Mouse (Mus musculus) MEL (cell line): Measurements from ENCODE around the gene Hamp2. TPM values are rescaled to one million over a fixed set of nuclear protein-coding genes. Genes with fewer than 3 reads are reported as not detected.

Experiments used
- DNase-seq: peaks from one replicate; pipeline ENCODE4 v3.0.0; 2011; ENCODE audit warnings: low read depth, low spot score
- H3K27ac ChIP-seq: 2 replicates; pipeline ENCODE4 v1.5.1; 2012; ENCODE audit warnings: low read depth, mild to moderate bottlenecking, control low read depth, low read length, moderate library complexity; ENCODE audit not compliant: control insufficient read depth
- H3K27me3 ChIP-seq, 2 experiments: fragments of 150-350 bp in 1 of 2; sonication (generic) in 1 of 2; 2 replicates each; pipeline ENCODE4 v1.6.1; 2012; ENCODE audit warnings: low read length in 2 of 2, mild to moderate bottlenecking in 2 of 2, improper control_type of control experiment in 1 of 2, moderate library complexity in 1 of 2; ENCODE audit not compliant: insufficient read depth in 2 of 2, control insufficient read depth in 1 of 2
- H3K36me3 ChIP-seq, 2 experiments: 2 replicates each; pipeline ENCODE4 v1.6.1; 2012 to 2014; ENCODE audit warnings: low read length in 2 of 2, improper control_type of control experiment in 1 of 2, inconsistent platforms in 1 of 2, mild to moderate bottlenecking in 1 of 2; ENCODE audit not compliant: insufficient read depth in 2 of 2, control insufficient read depth in 1 of 2
- H3K4me1 ChIP-seq, 2 experiments: fragments of 150-350 bp in 1 of 2; sonication (generic) in 1 of 2; 2 replicates each; pipeline ENCODE4 v1.6.1; 2012; ENCODE audit warnings: low read length in 2 of 2, improper control_type of control experiment in 1 of 2, mild to moderate bottlenecking in 1 of 2; ENCODE audit not compliant: insufficient read depth in 2 of 2, control insufficient read depth in 1 of 2
- H3K4me3 ChIP-seq, 2 experiments: fragments of 150-350 bp in 1 of 2; sonication (generic) in 1 of 2; 2 replicates each; pipeline ENCODE4 v1.5.1; 2012; ENCODE audit warnings: low read depth in 2 of 2, low read length in 2 of 2, mild to moderate bottlenecking in 2 of 2, moderate library complexity in 2 of 2, control low read depth in 1 of 2, improper control_type of control experiment in 1 of 2; ENCODE audit not compliant: control insufficient read depth in 1 of 2, insufficient read depth in 1 of 2
- H3K79me2 ChIP-seq: 2 replicates; pipeline ENCODE4 v1.6.1; 2012; ENCODE audit warnings: mild to moderate bottlenecking, low read length, moderate library complexity; ENCODE audit not compliant: control insufficient read depth, poor library complexity, insufficient read depth
- H3K9ac ChIP-seq: 2 replicates; pipeline ENCODE4 v1.6.1; 2012; ENCODE audit warnings: low read depth, mild to moderate bottlenecking, control low read depth, low read length, moderate library complexity; ENCODE audit not compliant: control insufficient read depth, poor library complexity, severe bottlenecking
- H3K9me3 ChIP-seq: fragments of 150-350 bp; sonication (generic); replicated peaks from 2 replicates; pipeline ENCODE4 v1.6.1; 2012; ENCODE audit warnings: mild to moderate bottlenecking, low read length, improper control_type of control experiment, moderate library complexity; ENCODE audit not compliant: insufficient read depth
- BHLHE40 ChIP-seq: IDR thresholded peaks from 2 replicates; pipeline ENCODE4 v1.6.1; 2012; ENCODE audit warnings: low read depth, mild to moderate bottlenecking, inconsistent platforms, low read length, improper control_type of control experiment, borderline replicate concordance
- CTCF ChIP-seq, 3 experiments: IDR thresholded peaks in 2 of 3; conservative IDR thresholded peaks in 1 of 3; 2 replicates each; pipeline ENCODE4 v1.5.1; 2011 to 2012; ENCODE audit warnings: low read length in 3 of 3, low read depth in 2 of 3, mild to moderate bottlenecking in 2 of 3, improper control_type of control experiment in 1 of 3, inconsistent platforms in 1 of 3, mixed read lengths in 1 of 3, moderate library complexity in 1 of 3; ENCODE audit not compliant: control insufficient read depth in 1 of 3, insufficient read depth in 1 of 3, poor library complexity in 1 of 3, severe bottlenecking in 1 of 3
- E2F4 ChIP-seq: IDR thresholded peaks from 2 replicates; pipeline ENCODE4 v1.6.1; 2011; ENCODE audit warnings: low read depth, low read length, improper control_type of control experiment, borderline replicate concordance
- ELF1 ChIP-seq: IDR thresholded peaks from 2 replicates; pipeline ENCODE4 v1.6.1; 2014; ENCODE audit warnings: low read depth, mild to moderate bottlenecking, inconsistent platforms, low read length, improper control_type of control experiment, moderate library complexity
- EP300 ChIP-seq, 2 experiments: IDR thresholded peaks; 2 replicates each; pipeline ENCODE4 v1.6.1; 2011; ENCODE audit warnings: improper control_type of control experiment in 2 of 2, low read length in 2 of 2, low read depth in 1 of 2, mild to moderate bottlenecking in 1 of 2
- HCFC1 ChIP-seq: IDR thresholded peaks from 2 replicates; pipeline ENCODE4 v1.6.1; 2012; ENCODE audit warnings: low read depth, mild to moderate bottlenecking, inconsistent platforms, low read length, improper control_type of control experiment, moderate library complexity
- JUND ChIP-seq: IDR thresholded peaks from 2 replicates; pipeline ENCODE4 v1.6.1; 2011; ENCODE audit warnings: low read depth, mild to moderate bottlenecking, improper control_type of control experiment, low read length
- MYB ChIP-seq: IDR thresholded peaks from 2 replicates; pipeline ENCODE4 v1.6.1; 2011; ENCODE audit warnings: mild to moderate bottlenecking, low read depth, low read length, improper control_type of control experiment
- MYC ChIP-seq: IDR thresholded peaks from 2 replicates; pipeline ENCODE4 v1.6.1; 2011; ENCODE audit warnings: low read depth, mild to moderate bottlenecking, low read length, improper control_type of control experiment, moderate library complexity
- POLR2A ChIP-seq, 2 experiments: IDR thresholded peaks; 2 replicates each; pipeline ENCODE4 v1.6.1; 2011 to 2012; ENCODE audit warnings: low read length in 2 of 2, mild to moderate bottlenecking in 2 of 2, control low read depth in 1 of 2, improper control_type of control experiment in 1 of 2, low read depth in 1 of 2, moderate library complexity in 1 of 2; ENCODE audit not compliant: control insufficient read depth in 1 of 2, insufficient read depth in 1 of 2, poor library complexity in 1 of 2
- POLR2AphosphoS2 ChIP-seq: IDR thresholded peaks from 2 replicates; pipeline ENCODE4 v1.6.1; 2011; ENCODE audit warnings: low read length, improper control_type of control experiment
- RCOR1 ChIP-seq: IDR thresholded peaks from 2 replicates; pipeline ENCODE4 v1.6.1; 2012; ENCODE audit warnings: low read depth, mild to moderate bottlenecking, inconsistent platforms, low read length, improper control_type of control experiment
- SMC3 ChIP-seq: IDR thresholded peaks from 2 replicates; pipeline ENCODE4 v1.6.1; 2011; ENCODE audit warnings: low read depth, low read length, improper control_type of control experiment
- TCF12 ChIP-seq: IDR thresholded peaks from 2 replicates; pipeline ENCODE4 v1.6.1; 2014; ENCODE audit warnings: low read depth, mild to moderate bottlenecking, inconsistent platforms, low read length, improper control_type of control experiment, moderate library complexity
- USF1 ChIP-seq: IDR thresholded peaks from 2 replicates; pipeline ENCODE4 v1.6.1; 2014; ENCODE audit warnings: low read depth, mild to moderate bottlenecking, inconsistent platforms, low read length, improper control_type of control experiment, moderate library complexity
- USF2 ChIP-seq, 2 experiments: IDR thresholded peaks; 2 replicates each; pipeline ENCODE4 v1.6.1; 2011 to 2012; ENCODE audit warnings: improper control_type of control experiment in 2 of 2, low read length in 2 of 2, borderline replicate concordance in 1 of 2, inconsistent platforms in 1 of 2, low read depth in 1 of 2, mild to moderate bottlenecking in 1 of 2; ENCODE audit not compliant: insufficient read depth in 1 of 2
- ZC3H11A ChIP-seq: IDR thresholded peaks from 2 replicates; pipeline ENCODE4 v1.6.1; 2012; ENCODE audit warnings: low read depth, mild to moderate bottlenecking, inconsistent platforms, low read length, improper control_type of control experiment
- ZMIZ1 ChIP-seq: IDR thresholded peaks from 2 replicates; pipeline ENCODE4 v1.6.1; 2012; ENCODE audit warnings: low read depth, mild to moderate bottlenecking, inconsistent platforms, low read length, improper control_type of control experiment, moderate library complexity
- polyA plus RNA-seq, 2 experiments: library from polyadenylated mRNA; stranded (reverse) in 1 of 2; unstranded in 1 of 2; fragments of >175 nt in 1 of 2; fragments of >200 nt in 1 of 2; gene quantifications; 2 replicates each; pipeline versions ENCODE4 v1.2.1 to v1.2.4; 2012; ENCODE audit warnings: low replicate concordance in 2 of 2, low read depth in 1 of 2; ENCODE audit not compliant: insufficient read length in 2 of 2, insufficient read depth in 1 of 2, missing spikeins in 1 of 2
- total RNA-seq: library from RNA; depleted of rRNA; stranded (reverse); fragments of 300-350 nt; gene quantifications from 2 replicates; pipeline ENCODE4 v1.2.3, GENCODE M21; 2012

Hamp2 gene
- total and polyA plus RNA-seq, 3 experiments = not detected

DNA sequence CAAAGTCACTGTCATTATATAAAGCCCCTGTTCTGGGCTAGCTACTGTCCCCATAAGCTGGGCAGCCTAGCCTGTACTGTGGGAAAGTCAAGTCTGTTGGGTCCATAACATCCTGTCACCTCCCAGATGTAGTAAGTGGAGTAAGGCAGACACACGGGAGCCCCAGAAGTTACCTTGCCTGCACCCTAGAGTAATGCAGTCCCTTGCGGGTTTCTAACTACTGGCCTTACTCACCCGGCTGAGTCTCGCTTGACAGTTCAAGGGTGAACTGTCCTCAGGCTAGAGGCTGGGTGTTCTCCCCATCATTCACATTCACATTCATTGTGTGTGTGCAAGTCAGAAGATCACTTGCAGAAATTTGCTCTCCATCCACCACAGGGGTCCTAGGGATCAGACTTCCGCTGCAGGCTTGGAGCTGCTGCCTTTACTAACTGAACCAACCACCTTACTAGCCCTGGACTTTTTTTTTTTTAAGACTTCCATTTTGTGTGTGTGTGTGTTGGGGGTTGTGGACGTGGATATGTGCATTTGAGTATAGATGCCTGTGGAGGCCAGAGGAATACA is 35.4 kb upstream of the Hamp2 start:
- TF ChIP-seq USF1 (no peak), MYC (no peak), SMC3 (no peak), POLR2A (IDR thresholded peaks at IDR 0.05; ENCODE audit: control insufficient read depth in 1 of 2, insufficient read depth in 1 of 2, low read depth in 1 of 2, low read length in 2 of 2, poor library complexity in 1 of 2) (no peak), ZC3H11A (no peak), MYB (no peak), E2F4 (no peak), HCFC1 (no peak), ELF1 (no peak), POLR2AphosphoS2 (no peak), EP300 (IDR thresholded peaks at IDR 0.05; ENCODE audit: low read depth in 1 of 2, low read length in 2 of 2) (no peak), USF2 (IDR thresholded peaks at IDR 0.05; ENCODE audit: borderline replicate concordance in 1 of 2, insufficient read depth in 1 of 2, low read depth in 1 of 2, low read length in 2 of 2) (no peak), RCOR1 (no peak), CTCF (IDR thresholded peaks at IDR 0.05 in 2 of 3, conservative IDR thresholded peaks at IDR 0.05 in 1 of 3; ENCODE audit: control insufficient read depth in 1 of 3, insufficient read depth in 1 of 3, low read depth in 2 of 3, low read length in 3 of 3, poor library complexity in 1 of 3, severe bottlenecking in 1 of 3) (no peak), BHLHE40 (no peak), ZMIZ1 (no peak), JUND (no peak)
- Histone ChIP-seq H3K36me3 (peaks cover 0 to 9% of the 10 kb centered on the region in 2 experiments; a peak in 2 of 4 replicates), H3K9me3 (no peaks in the 10 kb centered on the region), H3K4me1 (peaks cover 0 to 9% of the 10 kb centered on the region in 2 experiments; a peak in 1 of 4 replicates), H3K4me3 (no peak overlapping the region), H3K27ac (no peak overlapping the region), H3K9ac (no peak overlapping the region), H3K79me2 (peaks cover 18% of the 10 kb centered on the region), H3K27me3 (no peaks in the 10 kb centered on the region; a peak in 1 of 4 replicates)
- DNase-seq = no peak

DNA sequence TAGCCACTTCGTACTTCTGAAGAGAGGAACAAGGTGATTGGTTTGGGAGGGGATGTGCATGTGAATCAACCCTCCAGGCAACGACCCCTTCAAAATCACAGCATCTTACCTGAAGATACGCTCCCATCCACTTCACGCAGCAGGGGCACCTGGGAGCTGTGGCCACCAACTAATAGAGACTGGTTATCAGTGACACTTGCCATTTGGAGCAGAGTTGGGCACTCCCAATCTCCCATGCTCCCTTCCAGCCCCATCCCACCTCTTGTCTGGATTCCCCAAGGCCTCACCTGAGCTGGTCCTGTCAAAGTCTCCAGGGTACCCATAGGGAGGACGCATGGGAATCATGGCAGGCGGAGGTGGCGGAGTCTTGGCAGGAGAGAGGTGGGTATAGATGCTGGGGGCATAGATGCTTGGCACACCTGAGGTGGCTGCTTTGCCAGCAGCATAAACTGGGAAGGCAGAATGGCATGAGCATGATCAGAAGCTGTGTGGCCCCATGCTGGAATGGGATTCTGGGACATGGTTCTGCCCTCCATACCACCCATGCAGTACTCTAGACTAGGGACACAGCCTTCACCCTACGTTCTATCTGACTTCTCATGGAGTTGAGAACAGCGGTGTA is 34.5 kb upstream of the Hamp2 start:
- peaks cover 0 to 10% of the 10 kb centered on the region in 2 experiments; a peak in 1 of 4 replicates for H3K4me1 ChIP-seq
- no peaks in the 10 kb centered on the region for H3K9me3 ChIP-seq
- peaks cover 18% of the 10 kb centered on the region for H3K79me2 ChIP-seq
- H3K36me3 ChIP-seq = peaks cover 0 to 9% of the 10 kb centered on the region in 2 experiments; a peak in 3 of 4 replicates
- no peak for TF ChIP-seq TCF12
- TF ChIP-seq POLR2AphosphoS2 = 0 out of 2 replicates have a peak, but pooled peaks have one; percentile 42
- TF ChIP-seq, all 39 proteins: peak for 1
- Histone ChIP-seq H3K9ac (no peak overlapping the region), H3K27ac (no peak overlapping the region), H3K4me3 (no peak overlapping the region), H3K27me3 (no peaks in the 10 kb centered on the region; a peak in 1 of 4 replicates)
- no peak for DNase-seq
